Mouse (Mus musculus): Measurements from ENCODE around the gene Ptdss2.

Ptdss2 gene

DNA sequence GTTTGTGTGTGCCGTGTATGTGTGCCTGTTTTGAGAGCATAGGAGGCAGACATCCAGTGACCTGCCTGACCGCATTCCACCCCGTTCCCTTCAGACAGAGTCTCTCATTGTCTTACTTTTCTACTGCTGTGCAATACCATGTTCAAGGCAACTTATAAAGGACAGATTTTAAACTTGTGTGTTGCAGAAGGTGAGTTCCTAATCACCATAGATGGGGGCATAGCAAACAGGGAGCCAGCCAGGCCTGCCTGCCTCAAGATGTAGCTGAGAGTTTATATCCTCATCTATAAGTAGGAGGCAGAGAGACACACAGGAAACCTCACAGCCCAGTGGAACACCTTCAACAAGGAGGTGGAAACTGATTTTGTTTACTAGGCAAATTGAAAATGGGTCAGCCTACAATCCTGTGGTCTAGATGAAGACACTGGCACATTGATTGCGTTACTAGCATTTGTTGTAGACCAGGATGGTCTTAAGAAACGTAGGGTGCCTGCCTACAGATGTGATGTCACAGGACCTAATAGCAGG is 51.2 kb downstream of the Ptdss2 start:
- DNase-seq (ENCODE audit: low spot score in 2 of 2) = no peak

DNA sequence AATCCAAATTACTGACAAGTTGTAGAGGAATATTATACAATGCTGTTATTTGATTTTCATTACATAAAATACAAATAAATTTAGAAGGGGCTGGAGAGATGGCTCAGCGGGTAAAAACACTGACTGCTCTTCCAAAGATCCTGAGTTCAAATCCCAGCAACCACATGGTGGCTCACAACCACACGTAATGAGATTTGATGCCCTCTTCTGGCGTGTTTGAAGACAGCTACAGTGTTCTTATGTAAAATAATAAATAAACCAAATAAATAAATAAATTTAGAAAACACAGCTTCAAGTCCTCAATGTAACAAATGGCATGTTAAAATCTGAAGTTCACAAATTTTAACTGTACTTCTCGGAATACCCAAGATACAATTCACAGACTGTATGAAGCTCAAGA is 52.9 kb downstream of the Ptdss2 start:
- DNase-seq (ENCODE audit: low spot score in 2 of 2) = no peak

GRCm38 (mm10) chr7:141176173-141176572 is 54.0 kb downstream of the Ptdss2 start:
- DNase-seq (ENCODE audit: low spot score in 2 of 2) = peak in 1 of 2 experiments; percentile 86

GRCm38 (mm10) chr7:141188194-141188593 is 66.0 kb downstream of the Ptdss2 start:
- no peak for DNase-seq (ENCODE audit: low spot score in 2 of 2)

DNA sequence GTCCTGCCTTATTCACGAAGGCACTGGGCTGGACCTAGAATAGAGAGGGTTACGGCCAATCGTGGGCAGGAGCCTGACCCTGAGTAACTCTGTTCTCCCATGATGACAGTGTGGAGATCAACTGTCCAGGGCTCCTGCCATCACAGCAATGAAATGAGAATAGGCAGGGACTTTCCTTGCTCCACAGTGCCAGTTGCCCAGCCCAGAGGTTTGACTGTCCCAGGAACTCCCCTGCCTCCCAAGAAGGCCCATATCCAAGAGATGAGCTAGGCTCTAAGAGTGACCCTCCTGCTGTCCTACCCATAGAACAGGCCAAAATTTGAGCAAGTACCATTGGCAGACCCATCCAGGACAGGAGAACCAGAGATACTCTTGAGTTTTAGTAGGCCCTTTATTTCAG is 66.6 kb downstream of the Ptdss2 start:
- no peak for DNase-seq (ENCODE audit: low spot score in 2 of 2)

GRCm38 (mm10) chr7:141190220-141190619 is 68.0 kb downstream of the Ptdss2 start:
- no peak for DNase-seq (ENCODE audit: low spot score in 2 of 2)

DNA sequence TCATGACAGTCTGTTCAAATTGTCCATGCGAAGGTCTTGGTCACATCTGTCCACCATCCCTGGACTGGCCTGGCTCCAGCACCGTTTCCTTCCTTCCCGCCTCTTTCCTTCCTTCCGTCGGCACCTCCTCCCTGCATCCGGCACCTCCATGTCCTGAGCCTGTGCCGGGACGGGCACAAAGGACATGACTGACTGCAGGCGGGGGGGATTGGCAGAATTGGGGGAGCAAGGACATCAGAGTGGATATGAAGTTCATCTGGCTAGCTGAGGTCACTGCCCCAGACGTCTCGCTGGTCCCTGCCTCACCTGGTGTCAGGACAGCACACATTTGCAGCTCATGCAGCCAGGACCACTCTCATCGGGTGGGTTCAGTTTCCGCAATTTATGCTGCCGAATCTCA is 68.9 kb downstream of the Ptdss2 start:
- DNase-seq (ENCODE audit: low spot score in 2 of 2) = peak in 1 of 2 experiments; percentile 31

DNA sequence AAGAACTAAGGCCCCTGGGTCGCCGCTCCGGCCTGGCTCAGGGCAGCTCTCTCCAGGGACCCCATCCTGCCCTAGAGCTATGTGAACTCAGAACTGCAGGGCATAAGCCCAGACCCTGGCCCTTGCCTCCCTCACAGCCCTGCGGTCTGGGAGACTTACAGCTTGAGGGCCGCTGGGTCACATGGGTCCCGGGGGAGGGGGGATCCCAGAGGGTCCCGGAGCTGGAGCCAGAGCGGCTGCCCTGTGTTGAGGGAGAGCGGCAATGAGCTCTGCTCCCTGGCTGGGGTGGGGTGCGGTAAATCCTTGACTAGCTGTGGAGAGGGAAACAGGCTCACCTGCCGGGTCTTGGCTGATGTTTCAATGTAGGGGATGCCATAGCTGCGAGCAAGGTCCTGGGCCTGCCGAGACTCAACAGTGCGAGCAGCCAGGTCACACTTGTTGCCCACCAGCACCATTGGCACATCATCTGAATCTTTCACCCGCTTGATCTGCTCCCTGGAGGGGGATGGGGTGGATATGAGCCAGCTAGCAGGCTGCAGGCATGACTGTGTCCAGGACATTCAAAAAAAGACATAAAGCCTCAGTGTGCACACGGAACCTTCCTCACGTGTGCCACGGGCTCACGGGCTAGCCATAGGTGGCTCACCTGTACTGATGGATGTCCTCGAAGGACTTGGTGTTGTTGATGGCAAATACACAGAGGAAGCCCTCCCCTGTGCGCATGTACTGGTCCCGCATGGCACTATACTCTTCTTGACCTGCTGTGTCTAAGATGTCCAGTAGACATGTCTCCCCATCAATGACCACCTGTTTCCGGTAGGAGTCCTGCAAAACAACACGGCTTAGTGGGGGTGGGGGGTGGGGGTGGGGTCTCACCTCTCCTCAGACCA is 69.9 kb downstream of the Ptdss2 start:
- no peak for DNase-seq (ENCODE audit: low spot score in 2 of 2)

GRCm38 (mm10) chr7:141192776-141193347 is 70.7 kb downstream of the Ptdss2 start:
- no peak for DNase-seq (ENCODE audit: low spot score in 2 of 2)

DNA sequence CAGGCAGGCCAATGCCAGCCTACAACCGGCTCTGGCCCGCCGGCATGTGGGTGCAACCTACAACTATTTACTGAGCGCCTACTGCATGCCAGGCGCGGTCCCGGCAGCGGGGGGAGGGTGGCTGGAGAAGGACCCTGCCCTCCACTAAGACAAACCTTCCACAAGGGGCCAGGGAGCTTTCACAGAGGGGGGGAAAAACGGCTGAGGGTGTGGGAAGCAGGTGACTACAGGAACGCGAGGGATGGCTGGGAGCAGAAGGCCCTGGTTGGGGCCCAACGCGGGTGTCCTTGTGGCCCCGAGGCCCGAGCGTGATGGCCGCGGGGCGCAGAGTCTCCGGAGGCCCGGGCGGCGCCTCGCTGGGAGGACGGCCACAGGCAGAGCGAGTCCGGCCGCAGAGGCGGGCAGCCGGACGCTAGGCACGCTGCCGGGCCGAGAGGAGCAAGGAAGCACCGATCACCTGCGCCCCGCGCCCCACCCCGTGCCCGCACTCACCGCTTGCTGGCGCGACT is 71.2 kb downstream of the Ptdss2 start:
- no peak for DNase-seq (ENCODE audit: low spot score in 2 of 2)

- peak; percentile 97 to 98 for DNase-seq (ENCODE audit: low spot score in 2 of 2)
These were observed 71.8 kb downstream of the Ptdss2 start, which contains the start of the genes Hras and Lrrc56 for GRCm38 (mm10) chr7:141193948-141194347. Gene Hras (minus strand): TSS chr7:141194005. Gene Lrrc56 (plus strand): TSS chr7:141194157.

- DNase-seq (ENCODE audit: low spot score in 2 of 2) = no peak
These were observed 72.2 kb downstream of the Ptdss2 start for GRCm38 (mm10) chr7:141194409-141194808.

GRCm38 (mm10) chr7:141194830-141195229 is 72.6 kb downstream of the Ptdss2 start:
- peak; percentile 83 to 86 for DNase-seq (ENCODE audit: low spot score in 2 of 2)

DNA sequence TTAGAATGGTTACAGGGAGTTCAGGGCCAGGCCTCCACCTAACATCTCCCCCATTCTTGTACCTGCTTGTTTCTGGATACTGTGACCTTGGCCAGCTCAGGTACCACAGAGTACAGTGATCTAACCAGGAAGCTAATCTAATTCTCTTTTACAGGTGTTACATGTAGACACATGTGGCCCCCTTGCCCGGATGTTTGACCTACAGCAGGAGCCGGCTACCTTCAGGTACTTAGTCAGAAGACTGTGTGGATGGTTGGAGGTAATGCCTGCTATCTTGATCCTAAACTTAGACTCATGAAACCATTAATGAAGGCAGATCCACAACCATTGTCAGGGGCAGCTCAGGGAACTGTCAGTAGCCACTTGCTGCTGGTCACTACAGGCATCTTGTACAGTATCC is 73.6 kb downstream of the Ptdss2 start:
- no peak for DNase-seq (ENCODE audit: low spot score in 2 of 2)

DNA sequence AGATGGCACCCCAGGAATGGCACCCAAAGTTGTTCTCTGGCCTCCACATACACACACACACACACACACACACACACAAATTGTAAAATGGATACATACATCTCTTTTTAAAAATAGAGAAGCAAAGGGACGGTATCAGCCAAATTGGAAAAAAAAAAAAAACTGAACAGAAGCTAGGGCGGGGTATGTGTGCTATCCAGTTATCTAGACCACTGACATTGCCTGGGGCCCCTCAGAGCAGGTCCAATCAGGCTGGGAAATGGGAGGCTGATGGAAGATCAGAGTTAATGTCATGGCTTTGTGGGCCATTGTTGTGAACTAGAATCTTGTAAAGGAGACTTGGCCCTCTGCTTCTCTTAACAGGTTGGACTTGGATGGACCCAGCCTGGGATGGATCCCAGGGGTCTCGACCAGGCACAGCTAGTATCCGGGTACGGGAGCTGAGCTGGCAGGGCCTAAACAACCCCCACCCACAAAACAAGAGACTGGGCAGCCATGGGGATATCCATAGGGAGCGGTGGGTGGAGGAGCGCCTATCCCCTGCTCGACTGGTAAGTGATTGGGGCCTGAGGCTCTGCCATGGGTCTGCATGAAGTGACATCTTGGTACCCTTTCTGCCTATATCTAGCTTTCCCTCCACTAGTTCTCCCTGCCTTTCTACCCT is 74.6 kb downstream of the Ptdss2 start:
- no peak for DNase-seq (ENCODE audit: low spot score in 2 of 2)

DNA sequence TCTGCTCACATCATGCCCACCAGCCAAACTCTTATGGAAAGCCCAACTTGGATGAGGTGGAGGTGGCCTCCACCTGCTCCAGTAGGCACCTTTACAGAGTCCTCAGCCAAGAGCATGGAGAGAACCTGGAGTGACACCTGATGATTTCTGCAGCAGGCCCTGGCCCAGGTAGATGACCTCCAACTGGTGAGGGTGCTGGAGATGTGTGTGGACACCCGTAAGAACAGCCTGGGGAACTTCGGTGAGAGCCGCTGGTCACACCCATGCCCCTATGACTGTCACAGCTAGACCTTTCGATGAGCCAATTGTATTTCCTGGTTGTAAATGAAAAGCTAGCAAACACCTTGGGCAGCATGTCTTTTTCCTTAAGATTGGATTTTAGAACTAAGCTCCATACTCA is 75.9 kb downstream of the Ptdss2 start:
- DNase-seq (ENCODE audit: low spot score in 2 of 2) = no peak

DNA sequence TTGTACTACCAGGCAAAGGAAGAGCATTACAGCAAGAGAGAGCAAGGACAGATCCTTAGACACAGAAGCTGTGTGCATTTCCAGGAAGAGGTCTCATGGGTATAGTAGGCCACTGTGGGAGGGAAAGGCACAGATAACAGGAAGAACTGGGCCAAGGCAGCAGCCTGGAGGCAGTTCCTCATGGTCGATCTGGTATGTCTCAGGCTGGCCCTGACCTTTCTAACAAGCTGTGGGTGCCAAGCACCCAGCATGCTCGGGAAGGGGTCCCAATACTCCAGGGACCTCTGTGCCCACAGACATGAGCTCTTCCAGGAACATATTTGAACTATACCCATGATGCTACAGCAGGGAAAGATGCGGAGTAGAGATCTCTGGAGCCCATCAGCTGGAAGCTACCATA is 82.4 kb downstream of the Ptdss2 start:
- DNase-seq (ENCODE audit: low spot score in 2 of 2) = no peak

GRCm38 (mm10) chr7:141205504-141205903 is 83.3 kb downstream of the Ptdss2 start:
- no peak for DNase-seq (ENCODE audit: low spot score in 2 of 2)

GRCm38 (mm10) chr7:141206182-141206937 is 84.2 kb downstream of the Ptdss2 start:
- DNase-seq (ENCODE audit: low spot score in 2 of 2) = no peak
